Mouse (Mus musculus): ENCODE measurements at regions not wholly inside any gene's neighbourhood (a gene's known extent, or its start where the extent isn't known, plus 50 kb on each side); places are given as distances from the start of the nearest gene placed in this dataset.

DNA sequence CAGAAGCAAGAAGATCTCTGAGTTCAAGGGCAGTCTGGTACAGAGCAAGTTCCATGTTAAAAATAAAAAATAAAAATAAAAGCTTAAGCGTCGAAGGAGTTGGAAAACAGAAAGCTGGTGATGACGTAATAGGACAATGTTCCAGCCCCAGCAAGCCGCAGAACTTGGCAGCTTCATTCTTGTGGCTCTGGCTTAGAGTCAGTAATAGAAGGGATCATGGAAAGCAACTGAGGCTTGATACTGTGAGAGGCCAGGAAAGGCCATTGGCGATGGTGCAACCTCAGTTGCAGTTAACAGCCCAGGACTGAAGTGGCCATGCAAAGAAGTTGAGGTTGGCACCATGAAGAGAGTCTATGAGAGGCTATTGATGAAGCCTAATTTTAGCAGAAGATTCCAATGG is 168.3 kb upstream of the Foxn2 start:
- Histone ChIP-seq H3K4me1 (replicated peaks; ENCODE audit: control insufficient read depth, insufficient read depth) (no peaks in the 10 kb centered on the region), H3K27ac (replicated peaks) (no peak overlapping the region), H3K27me3 (ENCODE audit: control insufficient read depth, insufficient read depth, low read length) (no peaks in the 10 kb centered on the region), H3K9me3 (ENCODE audit: control insufficient read depth, low read length) (no peaks in the 10 kb centered on the region), H3K4me2 (replicated peaks; ENCODE audit: low read depth) (no peak overlapping the region), H3K4me3 (ENCODE audit: low read depth, low read length) (no peak overlapping the region), H3K9ac (ENCODE audit: low read length) (no peak overlapping the region), H3K36me3 (ENCODE audit: control insufficient read depth, insufficient read depth, low read length) (no peaks in the 10 kb centered on the region)
- DNase-seq (ENCODE audit: low spot score), result no peak
- no peak for TF ChIP-seq CTCF (IDR thresholded peaks at IDR 0.05; ENCODE audit: low read depth)
- TF ChIP-seq EP300 (optimal IDR thresholded peaks at IDR 0.05), result no peak
- WGBS, result 81% methylated on average over 5 of the region's 5 CpGs
- ATAC-seq (ENCODE audit: low FRiP score, low TSS enrichment), result no peak

DNA sequence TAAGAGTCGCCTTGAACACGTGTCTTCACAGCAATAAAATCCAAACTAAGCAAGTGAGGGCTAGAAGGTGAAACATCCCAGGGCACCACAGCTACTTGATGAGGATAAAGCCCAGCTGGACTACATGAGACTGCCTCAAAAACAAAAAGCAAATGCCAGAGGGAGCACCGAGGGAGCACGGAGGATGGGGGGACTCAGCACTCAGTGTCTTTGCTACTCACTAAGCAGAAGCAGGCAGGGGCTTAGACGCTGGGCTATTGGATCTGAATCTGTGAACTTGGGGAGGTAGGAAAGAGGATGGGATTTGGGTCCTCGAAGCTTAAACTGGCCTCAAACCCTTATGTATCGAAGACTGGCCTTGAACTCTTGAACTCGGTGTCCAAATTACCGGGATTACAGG is 167.0 kb upstream of the Foxn2 start:
- H3K4me1 ChIP-seq (replicated peaks; ENCODE audit: control insufficient read depth, insufficient read depth), result no peaks in the 10 kb centered on the region
- DNase-seq (ENCODE audit: low spot score) (no peak), ATAC-seq (ENCODE audit: low FRiP score, low TSS enrichment) (no peak)
- H3K9me3 ChIP-seq (ENCODE audit: control insufficient read depth, low read length), result no peaks in the 10 kb centered on the region
- peak overlapping the region; percentile 81 for H3K27ac ChIP-seq (replicated peaks)
- H3K27me3 ChIP-seq (ENCODE audit: control insufficient read depth, insufficient read depth, low read length), result no peaks in the 10 kb centered on the region
- no peak for TF ChIP-seq CTCF (IDR thresholded peaks at IDR 0.05; ENCODE audit: low read depth)
- TF ChIP-seq EP300 (optimal IDR thresholded peaks at IDR 0.05), result no peak
- no peak overlapping the region for H3K9ac ChIP-seq (ENCODE audit: low read length)
- H3K4me2 ChIP-seq (replicated peaks; ENCODE audit: low read depth), result no peak overlapping the region
- H3K4me3 ChIP-seq (ENCODE audit: low read depth, low read length), result no peak overlapping the region
- 81% methylated on average over 9 of the region's 9 CpGs for WGBS
- H3K36me3 ChIP-seq (ENCODE audit: control insufficient read depth, insufficient read depth, low read length), result no peaks in the 10 kb centered on the region

DNA sequence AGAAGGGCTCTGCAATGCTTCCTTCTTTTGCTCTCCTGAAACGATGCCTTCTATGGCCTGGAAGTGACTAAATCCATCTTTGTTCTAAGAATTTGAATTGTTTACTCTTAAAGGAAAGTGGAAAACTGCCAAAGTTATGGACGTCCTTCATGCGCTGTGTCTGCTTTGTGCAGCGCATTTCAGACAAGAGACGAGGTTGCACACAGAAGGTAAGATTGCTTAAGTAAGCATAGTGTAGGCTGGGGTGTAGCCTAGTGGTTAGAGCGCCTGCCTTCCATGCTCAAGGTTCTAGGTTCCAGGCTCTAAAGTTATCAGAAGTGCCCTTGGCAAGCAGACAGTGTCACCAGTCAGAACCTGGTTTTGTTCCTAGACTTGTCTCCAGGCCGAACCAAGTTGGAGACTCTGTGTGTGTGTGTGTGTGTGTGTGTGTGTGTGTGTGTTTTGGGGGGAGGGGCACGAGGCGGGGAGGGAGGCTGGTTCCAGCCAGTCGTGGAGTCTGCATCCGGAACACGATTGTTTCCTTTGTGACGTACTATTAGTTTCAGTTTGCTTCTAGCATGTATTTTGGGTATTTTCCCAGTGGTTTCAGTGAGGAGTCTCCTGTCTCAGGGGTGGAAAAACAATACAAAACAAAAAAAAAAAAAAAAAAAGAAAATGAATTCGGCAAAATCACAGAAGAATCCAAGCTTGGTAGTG is 166.4 kb upstream of the Foxn2 start:
- peak overlapping the region; percentile 81 for H3K27ac ChIP-seq (replicated peaks)
- no peak overlapping the region for H3K4me3 ChIP-seq (ENCODE audit: low read depth, low read length)
- 32% methylated on average over 14 of the region's 14 CpGs for WGBS
- DNase-seq (ENCODE audit: low spot score), result peak; percentile 39
- H3K4me1 ChIP-seq (replicated peaks; ENCODE audit: control insufficient read depth, insufficient read depth), result no peaks in the 10 kb centered on the region
- H3K9ac ChIP-seq (ENCODE audit: low read length), result no peak overlapping the region
- no peaks in the 10 kb centered on the region for H3K9me3 ChIP-seq (ENCODE audit: control insufficient read depth, low read length)
- H3K36me3 ChIP-seq (ENCODE audit: control insufficient read depth, insufficient read depth, low read length), result no peaks in the 10 kb centered on the region
- peak; percentile 70; the same call in 1 of the 2 replicates for ATAC-seq (ENCODE audit: low FRiP score, low TSS enrichment)
- no peaks in the 10 kb centered on the region for H3K27me3 ChIP-seq (ENCODE audit: control insufficient read depth, insufficient read depth, low read length)
- TF ChIP-seq EP300 (optimal IDR thresholded peaks at IDR 0.05) (no peak), CTCF (IDR thresholded peaks at IDR 0.05; ENCODE audit: low read depth) (no peak)
- H3K4me2 ChIP-seq (replicated peaks; ENCODE audit: low read depth), result peak overlapping the region; percentile 15; the same call in 1 of the 2 replicates

DNA sequence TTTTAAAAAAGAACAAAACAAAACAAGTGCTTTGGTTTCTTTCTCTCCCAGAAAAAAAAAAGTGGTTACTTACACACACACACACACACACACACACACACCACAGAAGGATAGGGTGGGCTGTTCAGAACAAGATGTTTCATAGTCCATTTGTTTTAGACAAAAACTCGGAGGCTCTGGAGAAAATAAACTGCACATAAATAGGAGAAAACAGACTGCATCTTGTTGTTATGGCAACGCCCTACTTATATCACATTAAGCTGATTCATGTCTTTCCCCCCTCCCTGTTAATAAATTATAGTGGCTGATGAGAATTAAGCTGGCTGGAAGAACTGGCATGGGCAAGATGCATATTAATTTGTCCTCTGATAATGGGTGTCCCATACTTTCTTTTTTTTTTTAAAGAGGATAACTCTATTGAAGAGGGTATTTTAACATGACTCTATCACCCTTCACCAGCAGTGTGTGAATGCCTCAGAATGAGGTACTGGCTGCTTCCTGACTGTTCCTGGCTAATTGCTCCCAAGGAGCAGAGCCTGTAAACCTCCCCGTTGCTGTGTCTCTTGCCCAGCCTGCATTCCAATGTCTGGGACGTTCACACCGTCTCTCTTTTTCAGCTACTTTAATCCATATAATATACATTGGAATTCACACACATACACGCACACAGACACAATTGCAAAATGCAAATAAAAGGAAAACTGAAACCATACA is 165.6 kb upstream of the Foxn2 start:
- peak overlapping the region; percentile 81 for H3K27ac ChIP-seq (replicated peaks)
- H3K36me3 ChIP-seq (ENCODE audit: control insufficient read depth, insufficient read depth, low read length), result no peaks in the 10 kb centered on the region
- H3K4me2 ChIP-seq (replicated peaks; ENCODE audit: low read depth), result peak overlapping the region; percentile 15; the same call in 1 of the 2 replicates
- H3K27me3 ChIP-seq (ENCODE audit: control insufficient read depth, insufficient read depth, low read length), result no peaks in the 10 kb centered on the region
- DNase-seq (ENCODE audit: low spot score) (no peak), ATAC-seq (ENCODE audit: low FRiP score, low TSS enrichment) (no peak)
- H3K4me1 ChIP-seq (replicated peaks; ENCODE audit: control insufficient read depth, insufficient read depth), result no peaks in the 10 kb centered on the region
- no peak overlapping the region for H3K9ac ChIP-seq (ENCODE audit: low read length)
- H3K9me3 ChIP-seq (ENCODE audit: control insufficient read depth, low read length), result no peaks in the 10 kb centered on the region
- H3K4me3 ChIP-seq (ENCODE audit: low read depth, low read length), result no peak overlapping the region
- TF ChIP-seq CTCF (IDR thresholded peaks at IDR 0.05; ENCODE audit: low read depth), result no peak
- TF ChIP-seq EP300 (optimal IDR thresholded peaks at IDR 0.05), result no peak
- 34% methylated on average over 6 of the region's 6 CpGs for WGBS

DNA sequence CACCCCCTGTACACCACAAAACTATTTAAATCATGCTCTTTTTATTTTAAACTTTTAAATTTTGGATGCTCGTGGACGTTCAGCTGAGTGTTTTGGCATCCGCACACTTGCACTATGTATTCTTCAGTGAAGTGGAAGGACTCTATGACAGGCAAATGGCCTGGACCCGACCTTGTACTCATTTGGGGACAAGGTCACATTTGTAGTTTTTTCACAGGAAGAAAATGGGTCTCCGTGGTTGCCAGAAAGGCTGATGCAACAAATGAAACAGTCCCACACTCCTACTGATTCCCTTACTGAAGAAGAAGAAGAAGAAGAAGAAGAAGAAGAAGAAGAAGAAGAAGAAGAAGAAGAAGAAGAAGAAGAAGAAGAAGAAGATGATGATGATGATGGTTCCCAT is 160.9 kb upstream of the Foxn2 start:
- H3K9me3 ChIP-seq (ENCODE audit: control insufficient read depth, low read length), result no peaks in the 10 kb centered on the region
- TF ChIP-seq CTCF (IDR thresholded peaks at IDR 0.05; ENCODE audit: low read depth) (no peak), EP300 (optimal IDR thresholded peaks at IDR 0.05) (no peak)
- no peaks in the 10 kb centered on the region for H3K27me3 ChIP-seq (ENCODE audit: control insufficient read depth, insufficient read depth, low read length)
- no peak overlapping the region for H3K27ac ChIP-seq (replicated peaks)
- WGBS, result 76% methylated on average over 5 of the region's 5 CpGs
- no peak overlapping the region for H3K4me3 ChIP-seq (ENCODE audit: low read depth, low read length)
- no peaks in the 10 kb centered on the region for H3K4me1 ChIP-seq (replicated peaks; ENCODE audit: control insufficient read depth, insufficient read depth)
- no peak for ATAC-seq (ENCODE audit: low FRiP score, low TSS enrichment)
- no peak for DNase-seq (ENCODE audit: low spot score)
- no peaks in the 10 kb centered on the region for H3K36me3 ChIP-seq (ENCODE audit: control insufficient read depth, insufficient read depth, low read length)
- no peak overlapping the region for H3K9ac ChIP-seq (ENCODE audit: low read length)
- no peak overlapping the region for H3K4me2 ChIP-seq (replicated peaks; ENCODE audit: low read depth)

DNA sequence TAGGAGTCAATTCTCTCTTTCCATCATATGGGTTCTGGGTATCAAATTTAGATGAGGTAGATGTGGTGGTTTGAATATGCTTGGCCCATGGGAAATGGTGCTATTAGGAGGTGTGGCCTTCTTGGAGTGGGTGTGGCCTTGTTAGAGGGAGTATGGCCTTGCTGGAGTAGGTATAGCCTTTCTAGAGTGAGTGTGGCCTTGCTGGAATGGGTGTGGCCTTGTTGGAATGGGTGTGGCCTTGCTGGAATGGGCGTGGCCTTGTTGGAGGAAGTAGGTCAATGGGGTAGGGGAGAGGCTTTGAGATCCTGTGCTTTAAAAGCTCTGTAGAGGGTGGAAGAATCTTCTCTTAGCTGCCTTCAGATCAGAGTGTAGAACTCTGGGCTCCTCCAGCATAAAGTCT is 157.8 kb upstream of the Foxn2 start:
- no peak overlapping the region for H3K4me3 ChIP-seq (ENCODE audit: low read depth, low read length)

More for the DNA sequence above, 157.8 kb upstream of the Foxn2 start:
- Histone ChIP-seq H3K36me3 (ENCODE audit: control insufficient read depth, insufficient read depth, low read length) (no peaks in the 10 kb centered on the region), H3K27ac (replicated peaks) (no peak overlapping the region), H3K9ac (ENCODE audit: low read length) (no peak overlapping the region), H3K9me3 (ENCODE audit: control insufficient read depth, low read length) (no peaks in the 10 kb centered on the region), H3K4me1 (replicated peaks; ENCODE audit: control insufficient read depth, insufficient read depth) (no peaks in the 10 kb centered on the region), H3K27me3 (ENCODE audit: control insufficient read depth, insufficient read depth, low read length) (no peaks in the 10 kb centered on the region), H3K4me2 (replicated peaks; ENCODE audit: low read depth) (no peak overlapping the region)
- no peak for TF ChIP-seq EP300 (optimal IDR thresholded peaks at IDR 0.05)
- DNase-seq (ENCODE audit: low spot score) (no peak), ATAC-seq (ENCODE audit: low FRiP score, low TSS enrichment) (no peak)
- WGBS, result 55% methylated on average over 1 of the region's 1 CpGs

Data from stomach, postnatal 0 days (tissue).